8 mouse cellular contexts compared by ENCODE assay signal in genomic region chr1:133798821-133799415, GRCm38 (mm10). TPM values are rescaled to one million over a fixed set of nuclear protein-coding genes. Genes with fewer than 3 reads are reported as not detected.
A peak's percentile ranks its signal among the peaks of the same experiment; 100 is the strongest.
DNase-seq lines count a peak whose midpoint lies in the region; ATAC-seq and TF ChIP-seq lines count a peak whose summit lies in the region.

No protein-coding gene starts in this region.

- intact Hi-C loops in heart, postnatal 10 days (cut with DNase I) = no loop called here

- ATAC-seq in heart, embryonic 11.5 days (replicated peaks; ENCODE audit: insufficient number of reproducible peaks, low FRiP score, low TSS enrichment) = no peak
- no peak for ATAC-seq in G1E (ENCODE audit: extremely low read depth, insufficient number of reproducible peaks, low FRiP score, poor library complexity, severe bottlenecking)
- no peak for ATAC-seq in liver, embryonic 14.5 days (ENCODE audit: insufficient read depth)

- no peaks in the 10 kb centered on the region for H3K9me3 ChIP-seq in heart, embryonic 11.5 days (replicated peaks; ENCODE audit: control insufficient read depth, low read length)
- H3K9me3 ChIP-seq in G1E (replicated peaks) = no peaks in the 10 kb centered on the region
- no peaks in the 10 kb centered on the region for H3K9me3 ChIP-seq in hindbrain, embryonic 10.5 days
- no peaks in the 10 kb centered on the region for H3K9me3 ChIP-seq in liver, embryonic 14.5 days (ENCODE audit: control insufficient read depth, low read length)

- TF ChIP-seq CTCF in G1E (IDR thresholded peaks at IDR 0.05; ENCODE audit: low read depth, low read length) = no peak
- no peak for TF ChIP-seq CTCF in liver, embryonic 14.5 days (IDR thresholded peaks at IDR 0.05; ENCODE audit: low read depth)

- H3K4me2 ChIP-seq in heart, embryonic 11.5 days = peak overlapping the region; percentile 84
- peak overlapping the region; percentile 99 for H3K4me2 ChIP-seq in liver, embryonic 14.5 days (ENCODE audit: low read depth)

- H3K27me3 ChIP-seq in heart, embryonic 11.5 days (ENCODE audit: control insufficient read depth, insufficient read depth, low read length) = no peaks in the 10 kb centered on the region
- H3K27me3 ChIP-seq in G1E (ENCODE audit: insufficient read depth, low read length) = no peaks in the 10 kb centered on the region
- peaks cover 46% of the 10 kb centered on the region for H3K27me3 ChIP-seq in hindbrain, embryonic 10.5 days (ENCODE audit: insufficient read depth, poor library complexity, severe bottlenecking)
- no peaks in the 10 kb centered on the region for H3K27me3 ChIP-seq in liver, embryonic 14.5 days (ENCODE audit: control insufficient read depth, insufficient read depth, low read length)

- peak overlapping the region; percentile 80 for H3K9ac ChIP-seq in heart, embryonic 11.5 days (ENCODE audit: low read depth, low read length)
- peak overlapping the region; percentile 99 for H3K9ac ChIP-seq in liver, embryonic 14.5 days (replicated peaks)

- H3K4me1 ChIP-seq in heart, embryonic 11.5 days (ENCODE audit: control insufficient read depth, insufficient read depth, low read length) = peaks cover 44% of the 10 kb centered on the region
- peaks cover 93% of the 10 kb centered on the region for H3K4me1 ChIP-seq in G1E (ENCODE audit: insufficient read depth, low read depth, low read length)
- peaks cover 57% of the 10 kb centered on the region for H3K4me1 ChIP-seq in hindbrain, embryonic 10.5 days (replicated peaks)
- peaks cover 61 to 63% of the 10 kb centered on the region in 2 experiments for H3K4me1 ChIP-seq in liver, embryonic 14.5 days (replicated peaks; ENCODE audit: control insufficient read depth in 2 of 2, insufficient read depth in 2 of 2, low read length in 1 of 2)

- DNase-seq in heart, postnatal 10 days = no peak
- DNase-seq in G1E (ENCODE audit: low spot score) (no peak), adipocyte (ENCODE audit: low spot score) (no peak)
- no peak for DNase-seq in hindbrain, embryonic 10.5 days (ENCODE audit: low spot score)
- no peak for DNase-seq in liver, embryonic 14.5 days (ENCODE audit: low read depth in 3 of 3, low spot score in 3 of 3)
- DNase-seq in spleen, postnatal 10 days (ENCODE audit: low spot score in 2 of 2) = no peak
- no peak for DNase-seq in kidney, adult 18-20 months

- peak overlapping the region; percentile 75 for H3K4me3 ChIP-seq in heart, embryonic 11.5 days (ENCODE audit: low read depth, low read length)
- peak overlapping the region; percentile 78 for H3K4me3 ChIP-seq in G1E (ENCODE audit: low read depth, low read length)
- peak overlapping the region; percentile 65 for H3K4me3 ChIP-seq in hindbrain, embryonic 10.5 days
- peak overlapping the region; percentile 86 to 93 for H3K4me3 ChIP-seq in liver, embryonic 14.5 days (ENCODE audit: insufficient read depth in 1 of 2, low read depth in 2 of 2, low read length in 2 of 2)

- H3K27ac ChIP-seq in heart, embryonic 11.5 days (ENCODE audit: low read depth, low read length) = peak overlapping the region; percentile 58
- peak overlapping the region; percentile 70; the same call in 1 of the 2 replicates for H3K27ac ChIP-seq in hindbrain, embryonic 10.5 days
- H3K27ac ChIP-seq in liver, embryonic 14.5 days = peak overlapping the region; percentile 97

- WGBS in heart, embryonic 11.5 days (ENCODE audit: insufficient replicate concordance) = 67% methylated on average over 1 of the region's 1 CpGs
- WGBS in hindbrain, embryonic 10.5 days = 68% methylated on average over 1 of the region's 1 CpGs
- WGBS in liver, embryonic 14.5 days (ENCODE audit: insufficient replicate concordance) = 52% methylated on average over 1 of the region's 1 CpGs

- TF ChIP-seq EP300 in liver, embryonic 14.5 days (IDR thresholded peaks at IDR 0.05; ENCODE audit: low read depth) = no peak

- H3K36me3 ChIP-seq in heart, embryonic 11.5 days (ENCODE audit: control insufficient read depth, insufficient read depth, low read length) = no peaks in the 10 kb centered on the region
- peaks cover 29% of the 10 kb centered on the region for H3K36me3 ChIP-seq in G1E (replicated peaks)
- H3K36me3 ChIP-seq in hindbrain, embryonic 10.5 days = no peaks in the 10 kb centered on the region
- H3K36me3 ChIP-seq in liver, embryonic 14.5 days (replicated peaks; ENCODE audit: control insufficient read depth, insufficient read depth, low read depth) = peaks cover 32% of the 10 kb centered on the region

RNA-seq across cellular contexts. Expression of gene Atp2b4, which starts 1.9 kb away (rescaled TPM):
- 26.1 and 35.6 TPM in 2 replicates for polyA plus RNA-seq in heart, embryonic 11.5 days (2014; fragmentation: Nextera tagmentation; extraction: Ambion mirVana)
- total RNA-seq in heart, postnatal 10 days (2021) = 10 to 100 TPM; 34.4 to 38.8 TPM
- 274 and 278 TPM in 2 replicates for total RNA-seq in G1E (2014; fragmentation: Nextera tagmentation)
- 32.2 and 34.0 TPM in 2 replicates for total RNA-seq in G1E (2017)
- polyA plus RNA-seq in G1E (2012) = 69.4 and 85.7 TPM in 2 replicates
- polyA plus RNA-seq in hindbrain, embryonic 10.5 days (2016; fragmentation: Nextera tagmentation; extraction: Ambion mirVana) = 4.2 and 4.6 TPM in 2 replicates
- polyA plus RNA-seq in liver, embryonic 14.5 days (2012; rRNA removed) = 13.3 and 16.5 TPM in 2 replicates
- polyA plus RNA-seq in liver, embryonic 14.5 days (2014; fragmentation: Nextera tagmentation; extraction: Ambion mirVana) = 33.1 and 37.7 TPM in 2 replicates
